Mouse (Mus musculus): ENCODE results near the gene Ift140. TPM values are rescaled to one million over a fixed set of nuclear protein-coding genes. Genes with fewer than 3 reads are reported as not detected.

Ift140 gene
- polyA plus RNA-seq (2015; fragmentation: Nextera tagmentation; extraction: Ambion mirVana), result 139 and 156 TPM in 2 replicates

- Histone ChIP-seq H3K4me2 (peak within 1 kb of the TSS; percentile 97), H3K27ac (replicated peaks) (peak within 1 kb of the TSS; percentile 94), H3K9ac (peak within 1 kb of the TSS; percentile 99), H3K4me1 (replicated peaks) (peaks cover 39% of the 10 kb centered on the region), H3K4me3 (replicated peaks) (peak within 1 kb of the TSS; percentile 89), H3K9me3 (replicated peaks) (no peaks in the 10 kb centered on the region), H3K36me3 (replicated peaks) (peaks cover 28% of the 10 kb centered on the region), H3K27me3 (no peaks in the 10 kb centered on the region)
- under 1% methylated on average over 62 of the region's 62 CpGs for WGBS (ENCODE audit: insufficient replicate concordance)
- ATAC-seq (ENCODE audit: insufficient read depth), result peak; percentile 92
Measured at GRCm38 (mm10) chr17:25015655-25016291, at the start of gene Ift140, which contains the start of gene Cramp1l. Ift140 (plus strand) TSS chr17:25016085. Cramp1l (minus strand) TSS chr17:25015788.

- Histone ChIP-seq H3K27ac (replicated peaks) (no peak overlapping the region), H3K9ac (no peak overlapping the region), H3K36me3 (replicated peaks) (peaks cover 96% of the 10 kb centered on the region), H3K9me3 (replicated peaks) (no peaks in the 10 kb centered on the region), H3K4me3 (replicated peaks) (no peak overlapping the region), H3K4me2 (no peak overlapping the region), H3K27me3 (no peaks in the 10 kb centered on the region), H3K4me1 (replicated peaks) (no peaks in the 10 kb centered on the region)
- ATAC-seq (ENCODE audit: insufficient read depth), result no peak
- WGBS (ENCODE audit: insufficient replicate concordance), result 95% methylated on average over 6 of the region's 6 CpGs
Measured at GRCm38 (mm10) chr17:24987221-24987620, 28.7 kb upstream of the Ift140 start.

GRCm38 (mm10) chr17:24994721-24995120 lies 21.2 kb upstream of the Ift140 start:
- no peak overlapping the region for H3K27ac ChIP-seq (replicated peaks)
- WGBS (ENCODE audit: insufficient replicate concordance), result 89% methylated on average over 6 of the region's 6 CpGs
- H3K4me1 ChIP-seq (replicated peaks), result no peaks in the 10 kb centered on the region
- H3K9me3 ChIP-seq (replicated peaks), result no peaks in the 10 kb centered on the region
- no peaks in the 10 kb centered on the region for H3K27me3 ChIP-seq
- ATAC-seq (ENCODE audit: insufficient read depth), result no peak
- H3K4me2 ChIP-seq, result no peak overlapping the region
- H3K4me3 ChIP-seq (replicated peaks), result no peak overlapping the region
- H3K36me3 ChIP-seq (replicated peaks), result peaks cover 98% of the 10 kb centered on the region
- no peak overlapping the region for H3K9ac ChIP-seq

GRCm38 (mm10) chr17:25005102-25005501 lies 10.8 kb upstream of the Ift140 start:
- no peak for ATAC-seq (ENCODE audit: insufficient read depth)
- H3K36me3 ChIP-seq (replicated peaks), result peaks cover 92% of the 10 kb centered on the region
- 89% methylated on average over 3 of the region's 3 CpGs for WGBS (ENCODE audit: insufficient replicate concordance)
- no peak overlapping the region for H3K4me2 ChIP-seq
- no peak overlapping the region for H3K27ac ChIP-seq (replicated peaks)
- H3K4me1 ChIP-seq (replicated peaks), result no peaks in the 10 kb centered on the region; the same call in 1 of the 2 replicates
- no peak overlapping the region for H3K9ac ChIP-seq
- H3K9me3 ChIP-seq (replicated peaks), result no peaks in the 10 kb centered on the region
- no peaks in the 10 kb centered on the region for H3K27me3 ChIP-seq
- no peak overlapping the region for H3K4me3 ChIP-seq (replicated peaks)

DNA sequence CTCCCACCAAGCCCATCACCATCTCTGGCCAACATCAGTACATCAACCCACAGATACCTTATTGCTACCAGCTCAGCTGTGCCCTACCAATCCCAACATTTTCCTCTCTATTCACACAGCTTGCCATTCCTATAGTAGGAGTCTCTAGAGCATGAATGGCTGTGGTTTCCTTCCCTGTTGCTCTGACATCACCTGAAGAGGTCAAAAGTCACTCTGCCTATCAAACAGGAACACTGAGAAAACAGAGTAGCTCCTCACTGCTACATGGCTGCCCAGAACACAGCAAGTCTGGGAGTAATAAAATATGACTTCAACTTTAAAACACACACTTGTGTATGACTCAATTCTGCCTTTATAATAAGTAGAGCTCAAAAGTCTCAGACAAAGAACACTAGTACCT lies 8.4 kb upstream of the Ift140 start:
- Histone ChIP-seq H3K4me2 (no peak overlapping the region), H3K9ac (no peak overlapping the region), H3K36me3 (replicated peaks) (peaks cover 92% of the 10 kb centered on the region), H3K4me1 (replicated peaks) (peaks cover 12% of the 10 kb centered on the region), H3K9me3 (replicated peaks) (no peaks in the 10 kb centered on the region), H3K27me3 (no peaks in the 10 kb centered on the region), H3K4me3 (replicated peaks) (no peak overlapping the region), H3K27ac (replicated peaks) (no peak overlapping the region)
- no peak for ATAC-seq (ENCODE audit: insufficient read depth)

DNA sequence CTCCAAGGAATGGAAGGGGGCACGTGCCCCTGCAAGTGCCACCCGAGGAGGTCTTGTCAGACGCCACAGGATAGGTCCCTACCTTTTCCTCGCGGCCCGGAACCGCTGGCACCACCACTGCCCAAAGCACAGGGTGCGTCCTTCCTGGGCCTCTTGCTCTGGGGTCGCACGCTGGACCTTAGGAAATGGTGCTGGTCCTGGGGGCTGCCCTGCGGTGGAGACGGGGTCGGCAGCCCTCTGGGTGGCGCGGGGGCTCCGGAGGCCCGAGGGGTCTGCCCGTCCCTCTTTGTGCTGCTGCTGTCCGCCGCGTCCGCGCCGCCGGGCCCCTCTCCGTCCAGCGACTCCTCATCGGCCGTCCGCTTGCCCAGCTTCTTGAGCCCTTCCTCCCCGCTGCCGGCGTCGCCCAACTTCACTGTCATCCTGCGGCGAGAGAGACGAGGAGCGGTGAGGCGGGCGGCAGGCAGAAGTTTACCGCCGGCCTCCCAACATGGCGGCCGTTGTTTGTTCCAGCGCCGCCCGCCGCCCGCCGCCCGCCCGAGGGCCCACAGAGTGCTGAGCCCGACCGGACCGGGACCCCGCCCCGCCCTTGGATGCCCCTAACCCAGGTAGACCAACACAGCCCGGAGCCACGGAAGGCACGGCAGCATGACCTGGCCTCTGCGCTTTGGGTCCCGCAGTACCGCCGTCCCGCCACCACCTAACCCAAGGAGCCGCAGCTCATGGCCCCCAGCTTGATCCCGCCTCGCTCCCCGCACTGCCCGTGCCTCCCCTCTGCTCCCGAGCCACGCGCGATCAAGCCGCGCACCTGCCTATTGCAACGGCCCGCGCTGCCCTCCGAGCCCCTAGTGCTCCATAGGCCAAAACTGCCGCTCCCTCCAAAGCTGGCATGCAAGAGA lies 2.0 kb upstream of the Ift140 start:
- Histone ChIP-seq H3K27ac (replicated peaks) (peak overlapping the region; percentile 90), H3K9ac (peak overlapping the region; percentile 99), H3K36me3 (replicated peaks) (peaks cover 46% of the 10 kb centered on the region), H3K4me3 (replicated peaks) (peak overlapping the region; percentile 89), H3K4me1 (replicated peaks) (peaks cover 39% of the 10 kb centered on the region), H3K9me3 (replicated peaks) (no peaks in the 10 kb centered on the region), H3K27me3 (no peaks in the 10 kb centered on the region), H3K4me2 (peak overlapping the region; percentile 88)
- ATAC-seq (ENCODE audit: insufficient read depth), result no peak
- under 1% methylated on average over 81 of the region's 81 CpGs for WGBS (ENCODE audit: insufficient replicate concordance)

DNA sequence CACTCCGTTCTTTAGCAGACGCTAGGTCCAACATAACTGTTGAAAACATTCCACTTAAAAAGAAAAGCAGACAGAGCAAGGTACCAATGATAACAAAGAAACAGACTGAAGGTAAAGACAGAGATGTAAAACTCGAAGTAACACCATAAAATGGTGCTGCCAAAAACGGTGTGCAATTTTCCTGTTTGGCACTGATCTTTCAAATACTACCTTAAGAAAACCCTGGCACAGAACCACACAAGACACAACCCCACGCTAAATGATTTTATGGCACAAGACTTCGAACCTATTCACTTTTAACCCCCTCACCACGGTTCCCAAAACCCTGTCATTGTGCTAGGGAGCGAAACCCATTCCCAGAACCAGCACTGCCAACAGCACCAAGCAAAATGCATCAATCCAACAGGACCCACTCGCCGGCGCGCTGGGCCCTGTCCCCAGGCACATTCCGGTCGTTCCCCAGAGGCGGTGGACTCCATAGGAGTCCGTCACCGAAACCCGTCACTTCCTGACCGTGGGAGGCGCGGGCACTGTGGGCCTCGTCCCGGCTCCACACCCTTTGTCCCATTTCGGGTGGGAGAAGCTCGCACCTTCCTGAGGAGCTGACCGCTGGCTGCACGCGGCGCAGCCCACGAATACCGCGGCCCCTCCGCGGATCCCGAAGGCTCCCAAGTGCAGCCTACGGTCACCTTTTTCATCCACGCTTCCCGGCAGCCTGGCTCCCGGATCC lies 879 bp upstream of the Ift140 start:
- Histone ChIP-seq H3K36me3 (replicated peaks) (peaks cover 36% of the 10 kb centered on the region), H3K4me2 (peak overlapping the region; percentile 88), H3K9ac (peak overlapping the region; percentile 99), H3K9me3 (replicated peaks) (no peaks in the 10 kb centered on the region), H3K27me3 (no peaks in the 10 kb centered on the region), H3K4me3 (replicated peaks) (peak overlapping the region; percentile 89), H3K27ac (replicated peaks) (peak overlapping the region; percentile 90), H3K4me1 (replicated peaks) (peaks cover 39% of the 10 kb centered on the region)
- under 1% methylated on average over 39 of the region's 39 CpGs for WGBS (ENCODE audit: insufficient replicate concordance)
- ATAC-seq (ENCODE audit: insufficient read depth), result peak; percentile 10

GRCm38 (mm10) chr17:25016292-25017132 lies 627 bp downstream of the Ift140 start:
- Histone ChIP-seq H3K9ac (peak overlapping the region; percentile 76), H3K9me3 (replicated peaks) (no peaks in the 10 kb centered on the region), H3K4me3 (replicated peaks) (peak overlapping the region; percentile 89), H3K27me3 (no peaks in the 10 kb centered on the region), H3K36me3 (replicated peaks) (peaks cover 21% of the 10 kb centered on the region), H3K4me2 (peak overlapping the region; percentile 97), H3K27ac (replicated peaks) (peak overlapping the region; percentile 94), H3K4me1 (replicated peaks) (peaks cover 36% of the 10 kb centered on the region)
- ATAC-seq (ENCODE audit: insufficient read depth), result peak; percentile 83
- WGBS (ENCODE audit: insufficient replicate concordance), result under 1% methylated on average over 55 of the region's 55 CpGs

GRCm38 (mm10) chr17:25036183-25036582 lies 20.3 kb downstream of the Ift140 start:
- no peak overlapping the region for H3K9ac ChIP-seq
- no peak for ATAC-seq (ENCODE audit: insufficient read depth)
- H3K9me3 ChIP-seq (replicated peaks), result no peaks in the 10 kb centered on the region
- no peaks in the 10 kb centered on the region for H3K4me1 ChIP-seq (replicated peaks)
- no peak overlapping the region for H3K4me2 ChIP-seq
- no peaks in the 10 kb centered on the region for H3K27me3 ChIP-seq
- 61% methylated on average over 4 of the region's 4 CpGs for WGBS (ENCODE audit: insufficient replicate concordance)
- H3K27ac ChIP-seq (replicated peaks), result no peak overlapping the region
- peaks cover 32% of the 10 kb centered on the region; the same call in 1 of the 2 replicates for H3K36me3 ChIP-seq (replicated peaks)
- no peak overlapping the region for H3K4me3 ChIP-seq (replicated peaks)

- Histone ChIP-seq H3K4me2 (no peak overlapping the region), H3K4me3 (replicated peaks) (no peak overlapping the region), H3K27me3 (no peaks in the 10 kb centered on the region), H3K36me3 (replicated peaks) (peaks cover 9% of the 10 kb centered on the region; the same call in 1 of the 2 replicates), H3K9me3 (replicated peaks) (no peaks in the 10 kb centered on the region), H3K4me1 (replicated peaks) (peaks cover 9% of the 10 kb centered on the region; the same call in 1 of the 2 replicates), H3K27ac (replicated peaks) (no peak overlapping the region), H3K9ac (no peak overlapping the region)
- ATAC-seq (ENCODE audit: insufficient read depth), result no peak
- WGBS (ENCODE audit: insufficient replicate concordance), result 25% methylated on average over 7 of the region's 7 CpGs
Measured at GRCm38 (mm10) chr17:25044879-25045278, 29.0 kb downstream of the Ift140 start.

All from liver, embryonic 15.5 days (tissue).